Mouse (Mus musculus) forebrain, embryonic 15.5 days (tissue): ENCODE measurements at regions not wholly inside any gene's neighbourhood (a gene's known extent, or its start where the extent isn't known, plus 50 kb on each side); places are given as distances from the start of the nearest gene placed in this dataset.
A peak's percentile ranks its signal among the peaks of the same experiment; 100 is the strongest.

Experiments used
- ATAC-seq: fragments of 200-750 bp; cut with Nextera tagmentation; replicated peaks from 2 replicates; pipeline ENCODE4 v1.8.0; 2017; ENCODE audit warnings: mild to moderate bottlenecking, moderate TSS enrichment, moderate library complexity
- H3K27ac ChIP-seq: fragments of 300-500 bp; sonication (generic); replicated peaks from 2 replicates; pipeline ENCODE4 v1.5.1; 2015; ENCODE audit warnings: mild to moderate bottlenecking, inconsistent platforms
- H3K27me3 ChIP-seq: fragments of 300-500 bp; sonication (generic); 2 replicates; pipeline ENCODE4 v1.6.1; 2015; ENCODE audit warnings: inconsistent platforms
- H3K36me3 ChIP-seq: fragments of 300-500 bp; sonication (generic); 2 replicates; pipeline ENCODE4 v1.6.1; 2015; ENCODE audit warnings: mild to moderate bottlenecking, inconsistent platforms
- H3K4me1 ChIP-seq: fragments of 300-500 bp; sonication (generic); 2 replicates; pipeline ENCODE4 v1.6.1; 2015; ENCODE audit warnings: inconsistent platforms
- H3K4me2 ChIP-seq: fragments of 300-500 bp; sonication (generic); replicated peaks from 2 replicates; pipeline ENCODE4 v1.6.1; 2015; ENCODE audit warnings: mild to moderate bottlenecking, inconsistent platforms
- H3K4me3 ChIP-seq: fragments of 300-500 bp; sonication (generic); 2 replicates; pipeline ENCODE4 v1.5.1; 2015; ENCODE audit warnings: mild to moderate bottlenecking, inconsistent platforms
- H3K9ac ChIP-seq: fragments of 300-500 bp; sonication (generic); replicated peaks from 2 replicates; pipeline ENCODE4 v1.6.1; 2015; ENCODE audit warnings: mild to moderate bottlenecking, inconsistent platforms
- H3K9me3 ChIP-seq: fragments of 300-500 bp; sonication (generic); 2 replicates; pipeline ENCODE4 v1.6.1; 2016; ENCODE audit warnings: inconsistent platforms
- WGBS: fragments of 180-500 bp; shearing (Covaris S2); methylation state at CpG from one replicate; pipeline ENCODE4 v1.1.7; 2015; ENCODE audit warnings: mixed read lengths; 5-methylcytosine and 5-hydroxymethylcytosine counted together

- Histone ChIP-seq H3K4me1 (peaks cover 23% of the 10 kb centered on the region), H3K4me2 (no peak overlapping the region), H3K9me3 (no peaks in the 10 kb centered on the region), H3K9ac (no peak overlapping the region), H3K36me3 (no peaks in the 10 kb centered on the region), H3K4me3 (no peak overlapping the region), H3K27me3 (no peaks in the 10 kb centered on the region), H3K27ac (peak overlapping the region; percentile 66)
- no peak; the same call in 1 of the 2 replicates for ATAC-seq
- 27% methylated on average over 6 of the region's 6 CpGs for WGBS
Observed at GRCm38 (mm10) chr1:92727371-92727770, 78.7 kb upstream of the Otos start.

GRCm38 (mm10) chr1:92726341-92726740, 77.7 kb upstream of the Otos start:
- H3K4me2 ChIP-seq = no peak overlapping the region
- H3K4me3 ChIP-seq = no peak overlapping the region
- no peaks in the 10 kb centered on the region for H3K27me3 ChIP-seq
- H3K9ac ChIP-seq = no peak overlapping the region
- WGBS = 90% methylated on average over 6 of the region's 6 CpGs
- H3K27ac ChIP-seq = no peak overlapping the region
- no peaks in the 10 kb centered on the region for H3K9me3 ChIP-seq
- H3K4me1 ChIP-seq = peaks cover 23% of the 10 kb centered on the region
- no peak for ATAC-seq
- no peaks in the 10 kb centered on the region for H3K36me3 ChIP-seq

GRCm38 (mm10) chr1:92724135-92724534, 75.5 kb upstream of the Otos start:
- peaks cover 10% of the 10 kb centered on the region for H3K4me1 ChIP-seq
- no peak overlapping the region for H3K27ac ChIP-seq
- H3K27me3 ChIP-seq = no peaks in the 10 kb centered on the region
- H3K36me3 ChIP-seq = no peaks in the 10 kb centered on the region
- H3K4me2 ChIP-seq = no peak overlapping the region
- ATAC-seq = no peak
- 89% methylated on average over 3 of the region's 3 CpGs for WGBS
- H3K9me3 ChIP-seq = no peaks in the 10 kb centered on the region
- H3K4me3 ChIP-seq = no peak overlapping the region
- H3K9ac ChIP-seq = no peak overlapping the region

GRCm38 (mm10) chr1:92720567-92720966, 71.9 kb upstream of the Otos start:
- no peaks in the 10 kb centered on the region for H3K4me1 ChIP-seq
- no peaks in the 10 kb centered on the region for H3K27me3 ChIP-seq
- no peak overlapping the region for H3K4me3 ChIP-seq
- H3K9ac ChIP-seq = no peak overlapping the region
- H3K4me2 ChIP-seq = no peak overlapping the region
- H3K36me3 ChIP-seq = no peaks in the 10 kb centered on the region
- no peaks in the 10 kb centered on the region for H3K9me3 ChIP-seq
- ATAC-seq = no peak
- 68% methylated on average over 10 of the region's 10 CpGs for WGBS
- H3K27ac ChIP-seq = no peak overlapping the region

- no peaks in the 10 kb centered on the region for H3K36me3 ChIP-seq
- H3K4me2 ChIP-seq = no peak overlapping the region
- no peak overlapping the region for H3K27ac ChIP-seq
- no peak for ATAC-seq
- no peak overlapping the region for H3K4me3 ChIP-seq
- WGBS = 92% methylated on average over 6 of the region's 6 CpGs
- H3K9me3 ChIP-seq = no peaks in the 10 kb centered on the region
- no peak overlapping the region for H3K9ac ChIP-seq
- H3K4me1 ChIP-seq = 0 out of 2 replicates have a peak, but pooled peaks cover 2% of the 10 kb centered on the region
- H3K27me3 ChIP-seq = no peaks in the 10 kb centered on the region
Observed at GRCm38 (mm10) chr1:92719864-92720263, 71.2 kb upstream of the Otos start.

- Histone ChIP-seq H3K27ac (no peak overlapping the region), H3K36me3 (no peaks in the 10 kb centered on the region), H3K4me3 (no peak overlapping the region), H3K9ac (no peak overlapping the region), H3K9me3 (no peaks in the 10 kb centered on the region), H3K27me3 (no peaks in the 10 kb centered on the region), H3K4me2 (no peak overlapping the region), H3K4me1 (0 out of 2 replicates have a peak, but pooled peaks cover 5% of the 10 kb centered on the region)
- WGBS = 88% methylated on average over 4 of the region's 4 CpGs
- ATAC-seq = no peak
Observed at GRCm38 (mm10) chr1:92718108-92718507, 69.5 kb upstream of the Otos start.

- H3K9me3 ChIP-seq = no peaks in the 10 kb centered on the region
- 43% methylated on average over 9 of the region's 9 CpGs for whole genome bisulfite sequencing
- ATAC-seq = no peak
- H3K9ac ChIP-seq = no peak overlapping the region
- H3K36me3 ChIP-seq = no peaks in the 10 kb centered on the region
- no peak overlapping the region for H3K4me2 ChIP-seq
- no peaks in the 10 kb centered on the region for H3K27me3 ChIP-seq
- no peak overlapping the region for H3K27ac ChIP-seq
- H3K4me3 ChIP-seq = no peak overlapping the region
- 0 out of 2 replicates have a peak, but pooled peaks cover 5% of the 10 kb centered on the region for H3K4me1 ChIP-seq
Observed at GRCm38 (mm10) chr1:92714725-92715324, 66.2 kb upstream of the Otos start.

GRCm38 (mm10) chr1:92712366-92712765, 63.7 kb upstream of the Otos start:
- 74% methylated on average over 8 of the region's 8 CpGs for WGBS
- no peak overlapping the region for H3K4me3 ChIP-seq
- no peak overlapping the region for H3K9ac ChIP-seq
- H3K27me3 ChIP-seq = no peaks in the 10 kb centered on the region
- H3K4me2 ChIP-seq = no peak overlapping the region
- no peaks in the 10 kb centered on the region for H3K9me3 ChIP-seq
- H3K36me3 ChIP-seq = no peaks in the 10 kb centered on the region
- H3K4me1 ChIP-seq = peaks cover 16% of the 10 kb centered on the region
- no peak overlapping the region for H3K27ac ChIP-seq
- no peak for ATAC-seq

GRCm38 (mm10) chr1:92710321-92710839, 61.7 kb upstream of the Otos start:
- no peak for ATAC-seq
- WGBS = 75% methylated on average over 2 of the region's 2 CpGs
- H3K9me3 ChIP-seq = no peaks in the 10 kb centered on the region
- H3K4me2 ChIP-seq = no peak overlapping the region
- H3K4me1 ChIP-seq = peaks cover 16% of the 10 kb centered on the region
- no peak overlapping the region for H3K27ac ChIP-seq
- no peak overlapping the region for H3K4me3 ChIP-seq
- no peaks in the 10 kb centered on the region for H3K27me3 ChIP-seq
- no peak overlapping the region for H3K9ac ChIP-seq
- no peaks in the 10 kb centered on the region for H3K36me3 ChIP-seq

GRCm38 (mm10) chr1:92709190-92709850, 60.7 kb upstream of the Otos start:
- no peak overlapping the region for H3K4me3 ChIP-seq
- H3K36me3 ChIP-seq = no peaks in the 10 kb centered on the region
- ATAC-seq = no peak
- no peak overlapping the region for H3K27ac ChIP-seq
- no peaks in the 10 kb centered on the region for H3K9me3 ChIP-seq
- no peaks in the 10 kb centered on the region for H3K27me3 ChIP-seq
- no peak overlapping the region for H3K4me2 ChIP-seq
- H3K4me1 ChIP-seq = peaks cover 11% of the 10 kb centered on the region
- WGBS = 61% methylated on average over 14 of the region's 14 CpGs
- H3K9ac ChIP-seq = no peak overlapping the region

GRCm38 (mm10) chr1:92707917-92708897, 59.6 kb upstream of the Otos start:
- no peak for ATAC-seq
- no peak overlapping the region for H3K4me2 ChIP-seq
- 89% methylated on average over 19 of the region's 19 CpGs for WGBS

GRCm38 (mm10) chr1:92707441-92707840, 58.8 kb upstream of the Otos start:
- H3K27ac ChIP-seq = no peak overlapping the region
- no peak for ATAC-seq
- no peak overlapping the region for H3K9ac ChIP-seq
- H3K36me3 ChIP-seq = no peaks in the 10 kb centered on the region
- no peaks in the 10 kb centered on the region for H3K9me3 ChIP-seq
- H3K27me3 ChIP-seq = no peaks in the 10 kb centered on the region
- no peak overlapping the region for H3K4me3 ChIP-seq
- H3K4me1 ChIP-seq = peaks cover 11% of the 10 kb centered on the region
- WGBS = 56% methylated on average over 2 of the region's 2 CpGs
- H3K4me2 ChIP-seq = no peak overlapping the region

More at GRCm38 (mm10) chr1:92707917-92708897, 59.6 kb upstream of the Otos start:
- no peaks in the 10 kb centered on the region for H3K36me3 ChIP-seq
- no peak overlapping the region for H3K27ac ChIP-seq
- H3K4me3 ChIP-seq = no peak overlapping the region
- H3K27me3 ChIP-seq = no peaks in the 10 kb centered on the region
- H3K9me3 ChIP-seq = no peaks in the 10 kb centered on the region
- peaks cover 11% of the 10 kb centered on the region for H3K4me1 ChIP-seq
- H3K9ac ChIP-seq = no peak overlapping the region
